Mouse (Mus musculus) hindbrain, embryonic 10.5 days (tissue): ENCODE measurements around the gene Hdgfl3. TPM values are rescaled to one million over a fixed set of nuclear protein-coding genes. Genes with fewer than 3 reads are reported as not detected.

ENCODE experiments used
- DNase-seq: peaks from one replicate; pipeline ENCODE4 v3.0.0-alpha.2; 2017; ENCODE audit warnings: low spot score
- H3K27ac ChIP-seq: fragments of 300-500 bp; sonication (generic); 2 replicates; pipeline ENCODE4 v1.5.1; 2016; ENCODE audit warnings: mild to moderate bottlenecking, moderate library complexity
- H3K27me3 ChIP-seq: fragments of 300-500 bp; sonication (generic); 2 replicates; pipeline ENCODE4 v1.6.1; 2016; ENCODE audit warnings: mild to moderate bottlenecking; ENCODE audit not compliant: poor library complexity, insufficient read depth, severe bottlenecking
- H3K36me3 ChIP-seq: fragments of 300-500 bp; sonication (generic); 2 replicates; pipeline ENCODE4 v1.6.1; 2016; ENCODE audit warnings: mild to moderate bottlenecking, moderate library complexity
- H3K4me1 ChIP-seq: fragments of 300-500 bp; sonication (generic); replicated peaks from 2 replicates; pipeline ENCODE4 v1.6.1; 2016; ENCODE audit warnings: mild to moderate bottlenecking
- H3K4me3 ChIP-seq: fragments of 300-500 bp; sonication (generic); 2 replicates; pipeline ENCODE4 v1.5.1; 2016; ENCODE audit warnings: mild to moderate bottlenecking, moderate library complexity
- H3K9me3 ChIP-seq: fragments of 300-500 bp; sonication (generic); 2 replicates; pipeline ENCODE4 v1.6.1; 2016; ENCODE audit warnings: mild to moderate bottlenecking, moderate library complexity
- WGBS: fragments of 180-500 bp; shearing (Covaris S2); methylation state at CpG from one replicate; pipeline ENCODE4 v1.1.7; 2016; 5-methylcytosine and 5-hydroxymethylcytosine counted together
- polyA plus RNA-seq: library from polyadenylated mRNA; unstranded; fragments of >200 nt; fragmentation: Nextera tagmentation; extraction: Ambion mirVana; gene quantifications from 2 replicates; pipeline ENCODE4 v1.2.1, GENCODE M21; 2016

The Hdgfl3 gene
- polyA plus RNA-seq, 1 experiment from 2014 or later: 23.4 TPM

GRCm38 (mm10) chr7:81934806-81935205 lies 533 bp upstream of the Hdgfl3 start:
- Histone ChIP-seq H3K27me3 (peaks cover 22% of the 10 kb centered on the region), H3K9me3 (no peaks in the 10 kb centered on the region), H3K4me3 (peak overlapping the region; percentile 81), H3K4me1 (peaks cover 24% of the 10 kb centered on the region), H3K36me3 (no peaks in the 10 kb centered on the region), H3K27ac (peak overlapping the region; percentile 98)
- DNase-seq: no peak
- WGBS: 4% methylated on average over 5 of the region's 5 CpGs

- peak; percentile 74 for DNase-seq
- no peaks in the 10 kb centered on the region for H3K9me3 ChIP-seq
- under 1% methylated on average over 103 of the region's 103 CpGs for WGBS
- peak overlapping the region; percentile 98 for H3K27ac ChIP-seq
- no peaks in the 10 kb centered on the region for H3K36me3 ChIP-seq
- H3K4me3 ChIP-seq: peak overlapping the region; percentile 81
- H3K4me1 ChIP-seq: peaks cover 27% of the 10 kb centered on the region
- peaks cover 22% of the 10 kb centered on the region for H3K27me3 ChIP-seq
Measured at GRCm38 (mm10) chr7:81933601-81934266, 539 bp downstream of the Hdgfl3 start.

GRCm38 (mm10) chr7:81933061-81933600 lies 1.1 kb downstream of the Hdgfl3 start:
- peaks cover 22% of the 10 kb centered on the region for H3K27me3 ChIP-seq
- H3K36me3 ChIP-seq: no peaks in the 10 kb centered on the region
- DNase-seq: no peak
- peak overlapping the region; percentile 81 for H3K4me3 ChIP-seq
- H3K27ac ChIP-seq: peak overlapping the region; percentile 98
- WGBS: 8% methylated on average over 23 of the region's 23 CpGs
- peaks cover 32% of the 10 kb centered on the region for H3K4me1 ChIP-seq
- H3K9me3 ChIP-seq: no peaks in the 10 kb centered on the region

- peak overlapping the region; percentile 81 for H3K4me3 ChIP-seq
- H3K27me3 ChIP-seq: peaks cover 22% of the 10 kb centered on the region
- H3K4me1 ChIP-seq: peaks cover 32% of the 10 kb centered on the region
- no peak overlapping the region for H3K27ac ChIP-seq
- no peaks in the 10 kb centered on the region for H3K36me3 ChIP-seq
- no peaks in the 10 kb centered on the region for H3K9me3 ChIP-seq
- no peak for DNase-seq
- WGBS: 53% methylated on average over 5 of the region's 5 CpGs
Measured at GRCm38 (mm10) chr7:81932521-81933045, 1.7 kb downstream of the Hdgfl3 start.

- Histone ChIP-seq H3K27me3 (no peaks in the 10 kb centered on the region), H3K4me1 (peaks cover 26% of the 10 kb centered on the region), H3K4me3 (no peak overlapping the region), H3K36me3 (no peaks in the 10 kb centered on the region), H3K9me3 (no peaks in the 10 kb centered on the region), H3K27ac (no peak overlapping the region)
- WGBS: 89% methylated on average over 7 of the region's 7 CpGs
- no peak for DNase-seq
Measured at GRCm38 (mm10) chr7:81928998-81929397, 5.3 kb downstream of the Hdgfl3 start.

GRCm38 (mm10) chr7:81921379-81921952 lies 12.8 kb downstream of the Hdgfl3 start:
- WGBS: 82% methylated on average over 1 of the region's 1 CpGs
- no peak overlapping the region for H3K27ac ChIP-seq
- no peak for DNase-seq
- H3K27me3 ChIP-seq: no peaks in the 10 kb centered on the region
- H3K9me3 ChIP-seq: no peaks in the 10 kb centered on the region
- H3K36me3 ChIP-seq: 0 out of 2 replicates have a peak, but pooled peaks cover 5% of the 10 kb centered on the region
- H3K4me3 ChIP-seq: no peak overlapping the region
- H3K4me1 ChIP-seq: no peaks in the 10 kb centered on the region

GRCm38 (mm10) chr7:81920314-81920713 lies 14.0 kb downstream of the Hdgfl3 start:
- WGBS: 85% methylated on average over 4 of the region's 4 CpGs
- no peak overlapping the region for H3K27ac ChIP-seq
- no peaks in the 10 kb centered on the region for H3K4me1 ChIP-seq
- no peaks in the 10 kb centered on the region for H3K27me3 ChIP-seq
- no peaks in the 10 kb centered on the region for H3K9me3 ChIP-seq
- no peak for DNase-seq
- 0 out of 2 replicates have a peak, but pooled peaks cover 5% of the 10 kb centered on the region for H3K36me3 ChIP-seq
- H3K4me3 ChIP-seq: no peak overlapping the region

- no peak for DNase-seq
- H3K27ac ChIP-seq: no peak overlapping the region
- no peak overlapping the region for H3K4me3 ChIP-seq
- H3K4me1 ChIP-seq: no peaks in the 10 kb centered on the region
- no peaks in the 10 kb centered on the region for H3K27me3 ChIP-seq
- H3K9me3 ChIP-seq: no peaks in the 10 kb centered on the region
- WGBS: 64% methylated on average over 5 of the region's 5 CpGs
- 0 out of 2 replicates have a peak, but pooled peaks cover 5% of the 10 kb centered on the region for H3K36me3 ChIP-seq
Measured at GRCm38 (mm10) chr7:81918316-81918715, 16.0 kb downstream of the Hdgfl3 start.

- Histone ChIP-seq H3K4me1 (no peaks in the 10 kb centered on the region), H3K27me3 (no peaks in the 10 kb centered on the region), H3K27ac (no peak overlapping the region), H3K36me3 (peaks cover 8% of the 10 kb centered on the region), H3K9me3 (no peaks in the 10 kb centered on the region), H3K4me3 (no peak overlapping the region)
- no peak for DNase-seq
- WGBS: 91% methylated on average over 2 of the region's 2 CpGs
Measured at GRCm38 (mm10) chr7:81904926-81905325, 29.3 kb downstream of the Hdgfl3 start.

- H3K36me3 ChIP-seq: peaks cover 13% of the 10 kb centered on the region
- H3K27me3 ChIP-seq: no peaks in the 10 kb centered on the region
- no peak overlapping the region for H3K27ac ChIP-seq
- 74% methylated on average over 4 of the region's 4 CpGs for WGBS
- DNase-seq: no peak
- H3K4me1 ChIP-seq: no peaks in the 10 kb centered on the region
- no peak overlapping the region for H3K4me3 ChIP-seq
- H3K9me3 ChIP-seq: no peaks in the 10 kb centered on the region
Measured at GRCm38 (mm10) chr7:81904094-81904493, 30.2 kb downstream of the Hdgfl3 start.

- WGBS: 87% methylated on average over 11 of the region's 11 CpGs
- H3K4me1 ChIP-seq: no peaks in the 10 kb centered on the region
- H3K9me3 ChIP-seq: no peaks in the 10 kb centered on the region
- H3K36me3 ChIP-seq: peaks cover 22% of the 10 kb centered on the region
- no peak overlapping the region for H3K4me3 ChIP-seq
- DNase-seq: no peak
- no peak overlapping the region for H3K27ac ChIP-seq
- no peaks in the 10 kb centered on the region for H3K27me3 ChIP-seq
Measured at GRCm38 (mm10) chr7:81899361-81899760, 34.9 kb downstream of the Hdgfl3 start.

GRCm38 (mm10) chr7:81885128-81885527 lies 49.1 kb downstream of the Hdgfl3 start:
- H3K9me3 ChIP-seq: no peaks in the 10 kb centered on the region
- WGBS: 78% methylated on average over 4 of the region's 4 CpGs
- H3K27ac ChIP-seq: no peak overlapping the region
- H3K36me3 ChIP-seq: peaks cover 34% of the 10 kb centered on the region
- DNase-seq: no peak
- H3K27me3 ChIP-seq: no peaks in the 10 kb centered on the region
- H3K4me3 ChIP-seq: no peak overlapping the region
- H3K4me1 ChIP-seq: no peaks in the 10 kb centered on the region

- no peaks in the 10 kb centered on the region for H3K9me3 ChIP-seq
- H3K27me3 ChIP-seq: no peaks in the 10 kb centered on the region
- no peak overlapping the region for H3K27ac ChIP-seq
- WGBS: 91% methylated on average over 3 of the region's 3 CpGs
- H3K36me3 ChIP-seq: peaks cover 26% of the 10 kb centered on the region
- H3K4me1 ChIP-seq: no peaks in the 10 kb centered on the region
- DNase-seq: no peak
- H3K4me3 ChIP-seq: no peak overlapping the region
Measured at GRCm38 (mm10) chr7:81881600-81881999, 52.7 kb downstream of the Hdgfl3 start.
